Mouse (Mus musculus) lung, adult 2 months (tissue): Measurements from ENCODE around the gene Calhm1. TPM values are rescaled to one million over a fixed set of nuclear protein-coding genes. Genes with fewer than 3 reads are reported as not detected.

Source experiments
- DNase-seq: peaks from one replicate; pipeline ENCODE4 v3.0.0; 2022
- H3K4me1 ChIP-seq: fragments of 200-500 bp; 2 replicates; pipeline ENCODE4 v1.6.1; 2011; ENCODE audit warnings: low read length; ENCODE audit not compliant: control insufficient read depth, insufficient read depth
- H3K4me3 ChIP-seq: fragments of 200-500 bp; replicated peaks from 2 replicates; pipeline ENCODE3; 2011; ENCODE audit warnings: low read depth, mild to moderate bottlenecking, control low read depth, low read length; ENCODE audit errors: extremely low read depth
- CTCF ChIP-seq: fragments of 200-500 bp; IDR thresholded peaks from 2 replicates; pipeline ENCODE4 v1.5.1; 2011; ENCODE audit warnings: mild to moderate bottlenecking, low read length, control low read depth; ENCODE audit not compliant: insufficient read depth
- POLR2A ChIP-seq: fragments of 200-500 bp; IDR thresholded peaks from 2 replicates; pipeline ENCODE4 v1.6.1; 2011; ENCODE audit warnings: low read depth, mild to moderate bottlenecking, control low read depth, low read length, borderline replicate concordance; ENCODE audit errors: extremely low read depth
- WGBS: fragments of 180-500 bp; shearing (Covaris S2); methylation state at CpG from one replicate; pipeline ENCODE4 v1.1.7; 2018; 5-methylcytosine and 5-hydroxymethylcytosine counted together
- polyA plus RNA-seq: library from polyadenylated mRNA; depleted of rRNA; stranded (reverse); fragments of >200 nt; gene quantifications from 2 replicates; pipeline ENCODE4 v1.2.3, GENCODE M21; 2012; rRNA removed

The Calhm1 gene
- polyA plus RNA-seq: not detected in 2 replicates

DNA sequence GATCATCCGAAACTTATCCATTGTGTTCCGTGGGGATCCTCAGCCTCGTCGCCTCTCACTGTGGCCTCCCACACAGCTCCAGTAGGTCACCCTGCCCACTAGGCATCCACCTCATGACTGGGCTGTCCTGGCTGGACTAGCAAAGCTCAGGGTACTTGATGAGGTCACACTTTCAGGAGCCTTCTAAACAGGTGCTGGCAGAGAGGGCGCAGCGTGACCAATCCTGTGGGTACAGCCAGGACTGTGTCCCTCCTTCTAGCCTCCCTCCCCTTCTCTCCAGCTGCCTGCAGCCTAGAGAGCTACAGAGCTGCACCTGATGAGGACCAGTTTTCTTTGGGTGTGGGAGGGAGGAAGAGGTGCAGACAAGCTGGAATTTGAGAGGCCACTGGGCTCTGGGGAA, at the start of gene Calhm1:
TSS of gene Calhm1 (minus strand) at position 101 of the 400 bp plus-strand sequence.
- 90% methylated on average over 6 of the region's 6 CpGs for WGBS
- Histone ChIP-seq H3K4me3 (no peak within 1 kb of the TSS), H3K4me1 (no peaks in the 10 kb centered on the region)
- DNase-seq: no peak
- no peak for TF ChIP-seq POLR2A
- TF ChIP-seq CTCF: no peak

DNA sequence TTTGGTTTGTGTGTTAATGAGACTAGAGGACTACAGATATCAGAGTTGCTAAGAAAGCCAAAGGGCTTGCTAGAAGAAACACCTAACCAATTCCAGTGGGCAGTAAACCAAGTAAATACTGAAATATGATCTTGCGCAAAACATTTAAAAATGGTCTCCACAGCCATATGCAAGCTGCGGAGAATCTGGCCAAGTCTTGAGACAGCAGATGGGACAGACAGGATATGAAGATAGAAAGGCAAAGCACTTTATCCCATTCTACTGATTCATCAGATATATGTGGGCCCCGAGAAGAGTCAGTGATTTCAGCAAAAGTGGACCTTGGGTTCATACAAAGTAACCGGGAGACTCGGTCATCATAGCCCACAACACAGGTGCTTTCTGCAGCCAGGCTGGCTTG, 48.1 kb upstream of the Calhm1 start:
- Histone ChIP-seq H3K4me1 (no peaks in the 10 kb centered on the region), H3K4me3 (no peak overlapping the region)
- WGBS: 94% methylated on average over 5 of the region's 5 CpGs
- TF ChIP-seq CTCF: no peak
- no peak for TF ChIP-seq POLR2A
- no peak for DNase-seq

DNA sequence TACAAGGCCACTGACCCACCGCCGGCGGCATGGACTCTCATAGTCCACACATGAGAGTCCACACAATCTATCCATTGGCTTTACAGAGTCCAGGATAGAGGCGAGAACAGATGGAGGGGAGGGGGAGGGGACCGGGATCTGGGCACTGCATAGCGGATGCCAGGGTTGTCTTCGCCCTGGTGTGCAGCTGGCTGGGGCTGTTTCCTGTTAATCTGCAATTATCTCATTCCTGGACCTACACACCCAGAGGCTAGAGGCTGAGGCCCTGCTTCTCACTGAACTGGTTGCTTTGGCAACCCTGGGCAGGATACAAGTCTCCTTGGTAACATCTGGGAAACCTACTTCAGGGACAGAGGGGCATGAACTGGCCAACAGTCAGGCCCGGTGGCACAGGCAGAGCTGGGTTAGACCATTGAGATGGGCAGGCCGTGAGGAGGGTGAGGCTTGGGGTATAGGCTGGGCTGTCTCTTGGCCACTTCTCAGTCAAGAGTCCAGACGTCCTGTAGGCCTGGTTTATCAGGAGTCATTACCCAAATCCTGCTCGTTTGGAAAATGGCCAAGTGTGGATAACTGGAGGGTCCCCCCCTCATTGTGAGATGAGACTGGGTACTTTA, 44.6 kb upstream of the Calhm1 start:
- TF ChIP-seq POLR2A (no peak), CTCF (no peak)

DNA sequence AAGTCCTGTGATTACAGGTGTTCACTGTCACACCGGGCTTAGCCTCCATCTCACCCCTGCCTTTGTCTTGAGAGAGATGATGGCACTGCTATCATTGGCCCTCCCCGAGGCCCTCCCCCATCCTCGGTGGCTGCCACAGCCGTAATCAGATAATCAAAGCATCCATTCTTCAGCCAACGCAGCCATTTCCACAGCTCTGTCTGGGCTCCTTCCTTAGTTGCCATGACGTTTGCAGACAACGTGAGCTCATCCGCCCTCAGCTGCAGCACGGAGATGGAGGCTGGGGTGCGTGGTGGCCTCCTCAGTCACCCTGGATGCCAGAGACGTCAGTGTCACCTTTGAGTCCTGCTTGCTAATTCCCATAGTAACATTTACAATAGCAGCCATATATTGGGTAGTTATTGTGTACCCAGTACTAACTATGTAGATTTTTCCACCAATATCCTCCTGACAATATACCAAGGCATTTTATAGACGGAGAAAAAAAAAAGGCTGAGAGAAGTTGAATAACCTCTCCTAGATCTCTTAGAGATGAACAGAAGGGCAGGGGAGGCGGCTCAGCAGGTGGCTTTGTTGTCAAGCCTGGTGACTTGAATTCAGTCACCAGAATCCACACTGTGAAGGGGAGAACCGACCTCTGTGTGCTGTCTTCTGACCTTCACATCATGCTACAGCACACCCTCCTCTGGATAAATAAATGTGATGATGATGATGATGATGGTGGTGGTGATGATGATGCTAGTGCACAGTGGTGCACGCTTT, 42.6 kb upstream of the Calhm1 start:
- TF ChIP-seq CTCF (no peak), POLR2A (no peak)
- no peak for DNase-seq
- H3K4me3 ChIP-seq: no peak overlapping the region
- no peaks in the 10 kb centered on the region for H3K4me1 ChIP-seq
- WGBS: 50% methylated on average over 15 of the region's 15 CpGs

More for the DNA sequence above, 44.6 kb upstream of the Calhm1 start:
- H3K4me1 ChIP-seq: no peaks in the 10 kb centered on the region
- no peak for DNase-seq
- WGBS: 69% methylated on average over 11 of the region's 11 CpGs
- no peak overlapping the region for H3K4me3 ChIP-seq

DNA sequence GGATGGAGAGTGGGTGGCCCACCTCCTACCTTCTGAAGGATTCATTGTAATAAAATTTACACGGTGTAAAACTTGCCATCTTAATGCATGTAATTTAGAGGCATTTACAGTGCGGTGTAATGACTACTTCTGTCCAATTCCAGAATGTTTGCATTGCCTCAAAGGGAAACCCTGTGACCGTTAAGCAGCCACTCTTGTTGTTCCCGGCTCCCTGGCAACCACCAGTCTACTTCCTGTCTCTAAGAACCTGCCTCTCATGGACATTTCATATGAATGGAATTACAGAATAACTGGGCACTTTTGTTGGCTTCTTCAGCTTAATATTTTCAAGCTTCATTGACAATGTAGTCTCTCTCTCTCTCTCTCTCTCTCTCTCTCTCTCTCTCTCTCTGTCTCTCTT, 40.7 kb upstream of the Calhm1 start:
- Histone ChIP-seq H3K4me1 (no peaks in the 10 kb centered on the region), H3K4me3 (no peak overlapping the region)
- no peak for DNase-seq
- 38% methylated on average over 4 of the region's 4 CpGs for WGBS
- TF ChIP-seq CTCF: no peak
- no peak for TF ChIP-seq POLR2A

DNA sequence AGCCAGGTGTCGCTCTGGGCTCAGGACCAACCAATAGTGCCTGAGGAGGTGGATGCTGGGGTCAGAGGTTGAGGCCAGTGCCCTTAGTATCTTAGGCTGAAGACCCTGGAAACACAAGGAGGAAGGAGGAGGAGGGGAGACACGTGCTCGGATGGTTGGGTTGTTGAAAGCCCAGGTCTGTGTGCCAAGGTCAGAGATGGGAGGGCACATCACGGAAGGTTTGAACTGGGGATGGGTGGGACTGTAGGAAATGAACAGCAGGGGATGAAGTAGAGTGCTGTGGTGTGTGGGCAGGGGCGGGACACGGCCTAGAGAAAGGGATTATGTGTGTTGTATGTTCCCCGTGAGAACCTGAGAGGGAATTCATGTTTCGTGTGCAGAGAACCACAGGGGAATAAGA, 40.2 kb upstream of the Calhm1 start:
- TF ChIP-seq CTCF (no peak), POLR2A (no peak)
- DNase-seq: no peak
- Histone ChIP-seq H3K4me3 (no peak overlapping the region), H3K4me1 (no peaks in the 10 kb centered on the region)
- WGBS: 70% methylated on average over 8 of the region's 8 CpGs

DNA sequence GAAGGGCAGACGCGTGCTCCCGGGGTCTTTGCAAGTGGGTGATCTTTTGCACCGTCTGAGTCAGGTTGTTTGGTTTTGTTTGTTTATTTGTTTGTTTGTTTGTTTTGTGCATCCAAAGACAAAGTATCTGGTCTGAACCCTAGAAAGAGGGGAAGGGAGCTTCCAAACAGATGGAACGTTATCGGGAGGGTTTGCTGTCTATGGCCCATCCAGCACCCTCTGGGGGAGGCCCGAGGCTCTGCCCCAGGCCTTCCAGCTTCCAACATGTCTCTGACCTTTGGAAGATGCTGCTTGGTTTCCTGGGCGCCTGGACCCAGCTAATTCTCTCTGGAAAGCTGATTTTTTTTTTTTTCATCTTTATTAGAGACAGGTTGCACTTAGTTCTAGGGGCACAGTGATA, 36.0 kb upstream of the Calhm1 start:
- 41% methylated on average over 8 of the region's 8 CpGs for WGBS
- TF ChIP-seq CTCF (no peak), POLR2A (no peak)
- H3K4me1 ChIP-seq: no peaks in the 10 kb centered on the region; the same call in 1 of the 2 replicates
- H3K4me3 ChIP-seq: no peak overlapping the region
- no peak for DNase-seq

DNA sequence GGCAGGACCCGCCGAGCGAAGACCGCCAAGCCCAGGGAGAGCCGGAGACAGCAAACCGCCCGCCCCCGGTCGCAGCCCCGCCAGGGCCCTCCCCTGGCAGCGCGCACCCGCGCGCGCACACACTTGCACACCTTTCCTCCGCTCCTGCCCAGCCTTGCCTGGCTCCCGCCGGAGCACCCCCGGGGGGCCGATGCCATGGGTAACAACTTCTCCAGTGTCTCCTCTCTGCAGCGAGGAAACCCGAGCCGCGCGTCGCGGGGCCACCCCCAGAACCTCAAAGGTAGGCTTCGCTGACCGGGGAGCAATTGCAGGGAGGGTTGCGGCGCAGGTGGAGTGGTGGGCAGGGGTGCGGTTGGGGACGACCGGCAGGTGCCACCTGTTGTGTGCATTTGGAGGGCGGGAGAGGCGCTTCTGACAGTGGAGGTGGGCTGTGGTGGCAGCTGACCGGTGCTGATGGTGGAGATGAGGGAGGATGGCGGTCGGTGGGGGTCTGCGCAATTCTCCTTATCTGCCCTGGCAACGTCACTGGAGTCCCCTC, 35.3 kb upstream of the Calhm1 start:
- no peaks in the 10 kb centered on the region; the same call in 1 of the 2 replicates for H3K4me1 ChIP-seq
- H3K4me3 ChIP-seq: peak overlapping the region; percentile 50
- no peak for DNase-seq
- 3% methylated on average over 42 of the region's 42 CpGs for WGBS
- TF ChIP-seq CTCF (no peak), POLR2A (no peak)

DNA sequence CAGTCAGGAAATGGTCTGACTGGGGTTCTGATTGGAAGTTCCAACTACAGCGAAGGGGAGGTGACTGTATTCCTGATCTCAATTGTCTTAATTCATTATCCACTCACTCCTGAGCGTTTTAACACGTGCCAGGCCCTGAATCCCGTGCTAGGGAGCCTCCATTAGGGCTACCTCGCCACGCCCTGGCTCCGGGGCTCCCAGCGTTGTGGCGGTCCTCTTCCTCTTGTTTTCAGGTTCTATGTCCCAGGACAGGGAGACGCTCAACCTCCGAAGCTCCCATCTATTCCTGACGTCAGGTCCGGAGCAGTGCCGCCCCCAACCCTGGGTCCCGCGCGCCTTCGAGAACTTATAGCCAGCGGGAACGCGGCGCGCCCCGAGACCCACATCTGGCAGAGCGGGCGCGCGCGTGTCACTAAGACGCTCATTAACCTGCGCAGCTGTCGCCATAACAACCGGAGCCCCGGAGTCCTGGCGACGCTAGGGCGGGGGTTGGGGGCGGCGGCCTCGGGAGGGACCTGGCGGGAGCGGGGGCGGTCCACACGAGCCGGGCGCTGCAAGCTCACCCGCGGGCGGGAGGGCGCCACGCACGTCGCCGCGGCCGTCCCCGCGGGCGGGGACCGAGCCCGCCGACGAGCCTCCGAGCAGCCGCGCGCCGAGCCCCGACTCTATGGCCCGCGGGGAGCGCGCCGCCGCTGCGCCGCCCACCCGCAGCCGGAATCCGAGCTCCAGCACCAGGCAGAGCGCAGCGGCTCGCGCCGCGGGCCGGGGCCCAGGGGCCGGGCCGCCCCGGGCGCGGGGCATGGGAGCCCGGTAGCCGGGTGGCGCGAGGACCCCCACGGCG, 34.6 kb upstream of the Calhm1 start, which contains the start of gene Neurl1a:
TSS of gene Neurl1a (plus strand) at position 390 of the 841 bp plus-strand sequence.
- peak within 1 kb of the TSS; percentile 50 for H3K4me3 ChIP-seq

More for the DNA sequence above, 34.6 kb upstream of the Calhm1 start, which contains the start of gene Neurl1a:
- H3K4me1 ChIP-seq: no peaks in the 10 kb centered on the region; the same call in 1 of the 2 replicates
- DNase-seq: peak; percentile 21
- no peak for TF ChIP-seq POLR2A
- no peak for TF ChIP-seq CTCF
- WGBS: under 1% methylated on average over 98 of the region's 98 CpGs
